Mouse (Mus musculus) layer of hippocampus, adult 2 months (tissue): ENCODE data around the gene Cdk5rap3. TPM values are rescaled to one million over a fixed set of nuclear protein-coding genes. Genes with fewer than 3 reads are reported as not detected.

ENCODE experiments used
- DNase-seq, 2 experiments: peaks; one replicate each; pipeline ENCODE4 v3.0.0; 2022; ENCODE audit warnings: low spot score in 2 of 2
- H3K27ac ChIP-seq: fragments of 200-600 bp; 2 replicates; pipeline ENCODE4 v1.8.1; 2022
- H3K4me3 ChIP-seq: fragments of 200-600 bp; 2 replicates; pipeline ENCODE4 v1.8.1; 2022; ENCODE audit warnings: mild to moderate bottlenecking
- CTCF ChIP-seq: fragments of 200-600 bp; conservative IDR thresholded peaks from 2 replicates; pipeline ENCODE4 v1.8.1; 2022; ENCODE audit warnings: antibody characterized with exemption, mild to moderate bottlenecking, moderate library complexity
- total RNA-seq, 2 experiments: library from RNA; stranded (reverse); gene quantifications; 2 replicates each; pipeline ENCODE4 v1.2.3; 2021

The Cdk5rap3 gene
- total RNA-seq, 2 experiments from 2014 or later: 34.5 to 41.6 TPM

DNA sequence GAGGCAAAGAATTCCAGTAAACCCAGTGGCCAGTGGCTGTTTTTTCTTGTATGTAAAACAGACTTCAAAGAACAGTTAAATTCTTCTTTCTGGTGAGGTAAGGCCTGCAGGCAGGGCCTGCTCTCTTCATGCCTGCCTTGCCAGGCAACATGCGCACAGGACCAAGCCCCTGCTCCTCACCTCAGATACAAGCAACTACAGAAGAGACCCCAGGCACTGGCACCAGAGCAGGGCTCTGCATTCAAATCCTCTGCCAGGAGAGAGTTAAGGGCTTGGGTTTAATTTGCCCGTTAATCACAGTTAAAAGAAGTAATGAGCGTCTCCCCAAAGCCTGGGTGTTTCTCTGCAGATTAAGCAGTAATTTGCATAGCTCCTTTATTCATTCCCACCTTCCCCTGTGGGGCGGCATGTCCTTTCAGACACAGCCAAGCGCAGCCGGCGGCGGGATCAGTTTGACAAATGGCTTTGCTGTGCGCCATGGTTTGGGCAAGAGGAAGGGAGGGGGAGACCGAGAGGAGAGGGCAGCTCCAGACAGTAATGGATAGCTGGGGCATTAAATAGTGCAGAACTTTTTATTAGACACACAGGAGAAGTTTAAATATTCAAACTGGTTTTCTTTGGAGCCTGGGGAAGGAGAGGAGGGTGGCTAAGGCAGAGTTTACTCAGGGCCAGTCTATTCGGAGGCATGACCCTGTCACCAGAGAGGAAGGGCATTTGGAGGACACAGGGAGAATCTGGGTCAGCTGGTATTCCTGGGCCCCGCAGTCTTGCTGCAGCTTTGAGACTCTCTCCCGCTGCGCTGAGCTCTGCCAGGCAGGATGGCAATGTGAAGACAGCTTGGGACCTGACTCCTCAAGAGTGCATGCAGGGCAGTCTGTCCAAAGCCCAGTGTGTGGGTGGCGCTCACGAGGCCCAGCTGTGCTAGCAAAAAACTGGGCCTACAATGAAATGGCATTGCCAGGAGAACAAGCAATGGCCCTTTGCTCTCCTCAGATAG is 13.4 kb downstream of the Cdk5rap3 start:
- DNase-seq: peak in 1 of 2 experiments; percentile 34
- TF ChIP-seq CTCF: no peak
- Histone ChIP-seq H3K27ac (peak overlapping the region; percentile 79), H3K4me3 (no peak overlapping the region)

DNA sequence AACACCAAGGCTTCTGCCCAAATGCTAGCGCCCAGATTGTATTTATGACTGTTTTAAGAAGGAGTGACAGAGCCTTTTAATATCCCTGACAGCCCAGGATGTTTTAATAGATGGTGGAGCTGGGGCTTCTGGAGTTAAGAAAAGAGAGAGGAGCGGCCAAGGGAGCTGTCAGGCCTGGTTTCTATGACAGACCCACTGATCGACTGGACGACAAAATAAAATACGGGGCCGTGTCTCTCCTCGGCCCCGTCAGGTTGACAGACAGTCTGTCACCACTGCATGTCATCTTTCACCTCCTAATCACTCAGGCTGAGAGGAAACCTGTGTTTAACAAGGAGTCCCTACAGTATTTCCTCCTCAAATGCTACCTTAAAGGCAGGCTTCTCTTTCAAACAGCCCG is 15.0 kb downstream of the Cdk5rap3 start:
- no peak for TF ChIP-seq CTCF
- Histone ChIP-seq H3K27ac (no peak overlapping the region), H3K4me3 (no peak overlapping the region)
- no peak for DNase-seq

DNA sequence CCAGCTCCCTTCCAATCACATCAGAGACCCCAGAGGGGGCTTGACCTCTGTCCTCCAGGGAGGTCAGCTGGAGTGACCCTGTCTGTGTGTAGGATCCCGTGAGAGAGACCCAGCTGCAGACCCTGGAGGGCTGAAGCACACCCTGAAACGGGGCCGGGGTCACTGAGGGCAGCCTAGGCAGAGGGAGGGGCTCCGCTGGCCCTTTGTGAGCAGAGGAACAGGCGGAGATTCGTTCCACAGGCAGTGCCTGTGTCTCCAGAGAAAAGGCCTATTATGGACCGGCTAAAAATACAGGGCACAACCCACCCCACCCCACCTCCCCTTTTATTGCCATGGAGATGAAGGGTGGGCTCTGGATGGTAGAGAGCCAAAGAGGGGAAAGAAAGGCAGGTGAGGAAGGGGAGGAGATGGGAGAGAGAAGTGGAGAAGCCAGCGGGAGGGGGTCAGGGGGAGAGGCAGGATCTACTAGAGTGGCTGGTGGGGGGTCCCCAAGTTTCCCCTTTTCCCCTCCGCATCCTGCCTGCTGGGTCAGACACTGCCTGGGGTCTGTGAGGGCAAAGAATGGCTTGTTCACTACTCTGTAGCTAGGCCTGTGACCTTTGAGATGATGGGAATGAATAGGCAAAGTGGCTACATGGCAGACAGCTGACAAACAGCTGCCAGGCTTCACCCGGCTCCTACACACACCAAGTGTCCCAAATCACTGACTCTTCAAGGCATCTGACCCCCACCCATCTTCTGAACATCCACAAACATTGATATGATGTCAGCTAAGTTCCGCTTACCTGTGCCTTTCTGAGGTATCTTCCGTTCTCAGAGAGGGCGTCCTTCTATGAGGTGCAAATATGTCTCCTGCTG is 16.6 kb downstream of the Cdk5rap3 start:
- H3K27ac ChIP-seq: no peak overlapping the region

DNA sequence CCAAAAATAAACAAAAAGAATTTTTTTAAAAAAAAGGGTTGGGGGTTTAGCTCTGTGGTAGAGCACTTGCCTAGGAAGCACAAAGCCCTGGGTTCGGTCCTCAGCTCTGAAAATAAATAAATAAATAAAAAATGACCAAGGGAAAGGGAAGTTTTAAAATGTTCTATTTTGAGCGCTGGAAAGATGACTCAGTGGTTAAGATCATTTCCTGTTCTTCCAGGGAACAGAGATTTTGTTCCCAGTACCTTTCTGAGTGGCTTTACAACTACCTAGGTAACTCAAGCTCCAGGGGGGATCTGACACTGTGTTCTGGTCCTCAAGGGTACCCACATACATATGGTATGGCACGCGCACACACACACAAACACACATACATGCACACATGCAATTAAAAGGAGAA is 20.4 kb downstream of the Cdk5rap3 start:
- no peak for TF ChIP-seq CTCF
- Histone ChIP-seq H3K27ac (no peak overlapping the region), H3K4me3 (no peak overlapping the region)
- DNase-seq: no peak

More for the DNA sequence above, 16.6 kb downstream of the Cdk5rap3 start:
- no peak for DNase-seq
- H3K4me3 ChIP-seq: no peak overlapping the region
- no peak for TF ChIP-seq CTCF

DNA sequence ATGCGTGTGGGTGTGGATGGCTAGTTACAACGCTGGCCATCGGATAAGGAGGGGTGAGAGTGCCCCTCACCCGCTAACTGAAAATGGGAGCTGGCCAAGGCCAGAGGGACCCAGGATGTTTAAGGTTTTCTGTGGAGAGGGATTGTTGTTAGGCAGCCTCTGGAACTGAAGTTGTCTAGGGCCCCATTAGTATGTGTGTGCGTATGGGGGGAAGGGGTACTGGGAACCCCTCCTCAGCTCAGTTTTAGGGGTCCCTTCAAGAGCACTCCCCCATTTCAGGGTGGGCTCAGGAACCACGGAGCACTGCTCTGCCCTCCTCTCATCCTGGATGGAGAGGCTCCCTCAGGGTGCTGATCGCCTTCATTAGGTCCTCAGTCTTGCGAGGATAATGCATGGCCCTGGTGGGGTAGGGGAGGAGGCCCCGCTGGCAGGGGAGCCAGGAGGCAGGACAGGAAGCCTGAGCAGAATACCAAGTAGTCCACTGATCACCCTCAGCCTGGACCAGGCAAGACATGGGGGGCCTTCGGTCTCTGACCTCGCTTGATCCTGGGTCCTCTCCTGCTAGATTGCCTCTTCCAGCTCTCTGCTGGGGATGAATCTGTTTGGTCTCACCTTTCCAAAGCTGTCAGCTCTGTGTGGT is 23.0 kb downstream of the Cdk5rap3 start:
- DNase-seq: no peak
- H3K27ac ChIP-seq: no peak overlapping the region

DNA sequence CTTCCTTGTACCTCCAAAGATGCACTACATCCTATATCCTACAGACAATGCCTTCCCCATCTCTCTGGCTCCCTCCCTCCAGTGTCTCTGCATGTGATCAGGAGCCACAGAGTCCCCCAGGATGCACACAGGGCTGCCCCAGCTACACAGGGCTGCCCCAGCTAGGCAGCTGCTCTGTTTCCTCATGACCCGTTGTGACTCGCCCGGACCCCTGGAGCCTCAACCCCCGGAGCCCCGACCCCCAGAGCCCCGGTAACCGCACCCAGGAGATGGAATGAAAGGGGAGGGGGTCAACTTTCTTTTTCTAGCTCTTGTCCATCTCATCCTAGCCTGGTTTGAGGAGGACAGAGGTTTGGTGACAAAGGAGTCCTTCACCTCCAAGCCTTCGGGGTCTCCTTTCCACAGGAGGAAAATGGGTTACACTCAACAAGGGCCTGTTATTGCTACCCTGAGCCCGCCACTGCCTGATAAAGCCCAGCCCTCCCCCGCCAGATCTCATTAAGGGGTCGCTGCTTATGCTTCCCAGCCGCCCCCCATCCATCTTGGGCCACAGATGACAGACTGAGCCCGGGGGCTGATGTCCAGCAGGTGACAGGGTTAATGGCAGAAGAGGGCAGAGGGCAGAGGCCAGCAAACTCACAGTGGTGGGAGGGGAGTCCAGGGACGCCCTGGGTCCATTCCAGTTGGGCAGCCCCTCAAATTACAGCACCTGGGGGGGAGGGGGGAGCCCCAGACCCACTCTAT is 24.3 kb downstream of the Cdk5rap3 start:
- H3K4me3 ChIP-seq: no peak overlapping the region
- H3K27ac ChIP-seq: no peak overlapping the region
- DNase-seq: no peak
- TF ChIP-seq CTCF: no peak

More for the DNA sequence above, 23.0 kb downstream of the Cdk5rap3 start:
- no peak overlapping the region for H3K4me3 ChIP-seq
- no peak for TF ChIP-seq CTCF

DNA sequence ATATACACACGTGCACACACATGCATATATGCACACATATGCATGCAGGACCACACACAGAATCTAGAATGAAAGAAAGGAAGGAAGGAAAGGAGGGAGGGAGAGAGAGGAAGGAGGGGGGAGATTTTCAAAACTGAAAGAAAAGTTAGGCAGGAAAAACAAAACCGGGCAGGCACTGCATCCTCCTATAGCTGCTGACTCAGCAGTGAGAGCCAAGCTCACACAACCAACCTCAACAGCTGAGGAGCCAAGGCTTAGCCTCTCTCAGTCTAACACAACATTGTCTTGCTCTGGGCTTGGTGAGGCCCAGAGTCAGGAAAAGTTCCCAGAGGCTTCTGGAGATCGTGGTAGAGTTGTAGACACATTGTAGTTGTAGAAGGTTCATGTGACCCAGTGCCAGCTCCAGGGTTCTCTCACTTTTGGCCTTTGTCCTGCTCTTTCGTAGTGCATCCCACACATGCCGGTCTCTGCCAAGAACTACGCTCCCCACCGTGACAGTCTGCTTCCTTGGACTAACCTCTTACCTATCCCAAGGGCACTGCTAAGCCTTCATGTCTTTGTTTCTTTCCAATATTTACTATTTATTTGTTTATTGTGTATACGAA is 29.3 kb downstream of the Cdk5rap3 start:
- H3K27ac ChIP-seq: no peak overlapping the region
- no peak for TF ChIP-seq CTCF
- DNase-seq: no peak
- H3K4me3 ChIP-seq: no peak overlapping the region

DNA sequence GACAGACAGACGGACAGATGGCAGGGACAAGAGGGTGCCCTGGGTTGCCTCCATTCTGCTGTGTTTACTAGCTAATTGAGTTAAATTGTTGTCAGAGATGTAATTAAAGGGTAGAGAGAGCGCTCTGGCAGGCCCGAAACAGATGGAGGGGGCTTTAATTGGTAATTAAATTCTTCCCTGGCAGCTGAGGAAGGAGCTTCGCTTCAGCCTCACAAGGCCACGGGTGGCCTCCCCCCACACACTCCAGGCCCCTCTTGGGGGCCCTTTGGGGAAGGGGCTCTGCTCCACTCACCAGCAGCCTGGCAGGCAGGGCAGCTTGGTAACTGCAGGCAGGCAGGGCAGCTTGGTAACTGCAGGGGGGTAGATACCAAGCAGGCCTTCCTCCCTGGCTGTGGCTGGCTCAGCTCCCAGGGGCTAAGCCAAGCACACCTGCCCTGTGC is 30.4 kb downstream of the Cdk5rap3 start:
- Histone ChIP-seq H3K4me3 (no peak overlapping the region), H3K27ac (peak overlapping the region; percentile 72)
- no peak for DNase-seq
- TF ChIP-seq CTCF: no peak

DNA sequence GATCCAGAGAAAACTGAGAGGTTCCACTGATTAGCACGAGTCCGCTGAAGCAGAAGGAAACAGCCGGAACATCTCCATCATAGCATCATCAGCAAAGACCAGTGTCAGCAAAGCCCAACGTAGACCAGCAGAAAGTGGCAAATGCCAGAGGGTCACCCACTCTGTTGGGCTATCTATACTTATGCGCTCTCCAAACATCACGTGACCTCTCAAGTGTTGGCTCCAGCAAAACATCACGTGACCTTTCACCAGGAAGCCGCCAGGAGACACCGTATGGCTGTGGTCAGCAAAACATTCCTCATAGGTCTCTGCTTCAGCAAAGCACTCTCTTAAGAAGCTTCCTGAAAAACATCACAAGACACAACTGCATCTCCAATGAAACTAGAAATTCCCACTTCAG is 36.0 kb downstream of the Cdk5rap3 start:
- no peak for TF ChIP-seq CTCF
- DNase-seq: no peak
- Histone ChIP-seq H3K27ac (no peak overlapping the region), H3K4me3 (no peak overlapping the region)

DNA sequence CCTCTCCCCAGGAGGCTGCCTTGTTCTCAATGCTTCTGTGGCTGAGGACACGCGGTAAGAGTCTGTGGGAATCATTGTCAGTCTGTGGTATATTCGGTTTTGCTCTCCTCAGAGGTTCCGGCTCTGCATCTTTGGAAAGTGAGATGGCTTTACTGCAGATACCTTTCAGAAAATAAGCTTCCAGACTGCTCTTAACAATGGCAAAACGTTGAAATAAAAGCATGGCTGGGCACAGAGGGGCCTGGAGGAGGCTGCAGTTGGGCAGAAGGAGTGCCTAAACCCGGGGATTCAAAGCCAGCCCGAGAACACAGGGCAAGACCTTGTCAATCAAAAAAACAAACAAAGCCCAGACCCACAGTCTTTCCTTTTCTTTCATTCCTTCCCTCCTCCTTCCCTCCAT is 36.9 kb downstream of the Cdk5rap3 start:
- H3K27ac ChIP-seq: no peak overlapping the region
- DNase-seq: no peak
- H3K4me3 ChIP-seq: no peak overlapping the region
- no peak for TF ChIP-seq CTCF

DNA sequence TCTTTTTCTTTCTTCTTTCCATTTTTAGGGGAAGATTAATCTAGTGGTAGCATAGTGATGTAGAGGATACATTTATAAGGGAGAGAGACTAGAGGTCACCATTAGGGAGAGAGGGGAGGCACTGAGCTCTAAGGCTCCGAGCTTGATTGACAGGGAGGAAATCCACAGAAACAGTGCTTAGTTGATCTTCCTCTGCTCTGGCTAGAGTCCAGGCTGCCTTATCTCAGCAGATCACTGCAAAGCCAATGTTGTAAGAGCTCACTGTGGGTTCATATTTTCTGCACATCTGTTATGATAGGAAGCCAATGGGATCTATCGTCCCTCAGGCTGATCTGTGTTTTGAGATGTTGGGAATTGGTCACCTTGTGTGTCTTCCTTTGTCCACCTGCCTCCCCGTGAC is 37.6 kb downstream of the Cdk5rap3 start:
- no peak for DNase-seq
- Histone ChIP-seq H3K27ac (no peak overlapping the region), H3K4me3 (no peak overlapping the region)
- no peak for TF ChIP-seq CTCF

DNA sequence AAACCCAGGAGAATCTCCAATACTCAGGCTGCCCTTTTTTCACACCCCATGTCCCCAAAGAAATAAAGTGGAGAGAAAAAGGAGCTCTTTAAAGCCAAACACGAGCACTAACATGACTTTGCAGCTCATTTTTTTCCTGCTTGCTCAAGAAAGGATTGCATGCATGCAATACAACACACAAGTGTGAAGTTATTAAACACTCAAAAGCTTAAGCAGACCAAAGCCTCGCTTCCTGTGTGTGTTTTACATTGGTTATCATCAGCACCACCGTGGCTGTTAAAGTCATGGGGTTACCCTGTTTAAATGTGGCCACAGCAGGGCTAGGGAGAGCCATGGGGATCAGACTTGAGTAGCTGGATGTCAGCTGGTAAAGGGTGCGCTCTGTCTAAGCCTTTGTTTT is 39.2 kb downstream of the Cdk5rap3 start:
- Histone ChIP-seq H3K4me3 (no peak overlapping the region), H3K27ac (peak overlapping the region; percentile 89)
- DNase-seq: no peak
- TF ChIP-seq CTCF: no peak
